Mouse (Mus musculus) megakaryocyte, embryonic 14.5 days (primary cell): ENCODE results near the gene Mlh3.

Experiments
- FLI1 ChIP-seq: IDR thresholded peaks from 2 replicates; pipeline ENCODE4 v1.6.1; 2012; ENCODE audit warnings: low read length, inconsistent platforms, mixed read lengths
- GATA1 ChIP-seq: IDR thresholded peaks from 3 replicates; pipeline ENCODE4 v1.6.1; 2012; ENCODE audit warnings: mixed read lengths, low read length, inconsistent platforms, borderline replicate concordance

DNA sequence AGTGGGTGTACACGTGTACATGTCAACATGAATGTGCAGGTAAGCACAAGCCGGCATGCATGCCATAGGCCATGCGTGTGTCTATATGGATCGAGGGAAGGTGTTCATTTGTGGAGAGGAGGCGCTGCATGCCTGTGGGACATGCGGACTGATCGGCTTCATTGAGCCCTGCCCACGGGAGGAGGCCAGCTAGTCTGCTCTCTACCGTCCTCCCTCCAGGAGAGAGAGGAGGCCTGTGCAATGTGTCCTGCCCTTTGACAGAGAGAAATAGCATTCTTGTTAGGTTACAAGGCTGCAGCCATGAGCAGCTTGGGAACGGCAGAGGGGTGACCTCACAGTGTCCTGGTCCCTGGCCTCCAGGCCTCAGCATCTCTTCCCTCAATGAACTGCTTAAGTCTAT lies 74.2 kb downstream of the Mlh3 start:
- TF ChIP-seq FLI1 (no peak), GATA1 (no peak)
